Mouse (Mus musculus): ENCODE measurements around the gene Epb41. TPM values are rescaled to one million over a fixed set of nuclear protein-coding genes. Genes with fewer than 3 reads are reported as not detected.

The Epb41 gene
- polyA plus RNA-seq (2014; fragmentation: Nextera tagmentation; extraction: Ambion mirVana): 59.6 and 65.1 TPM in 2 replicates

- H3K4me1 ChIP-seq (replicated peaks; ENCODE audit: control insufficient read depth, insufficient read depth, low read length): peaks cover 12% of the 10 kb centered on the region; the same call in 1 of the 2 replicates
- H3K4me2 ChIP-seq (ENCODE audit: low read length): peak within 1 kb of the TSS; percentile 96
- H3K4me3 ChIP-seq (ENCODE audit: low read depth, low read length): peak within 1 kb of the TSS; percentile 76
- peak within 1 kb of the TSS; percentile 59 for H3K9ac ChIP-seq (ENCODE audit: low read length)
- no peaks in the 10 kb centered on the region for H3K27me3 ChIP-seq (replicated peaks; ENCODE audit: control insufficient read depth, insufficient read depth, low read length)
- H3K36me3 ChIP-seq (ENCODE audit: control insufficient read depth, insufficient read depth, low read length): no peaks in the 10 kb centered on the region
- H3K27ac ChIP-seq (ENCODE audit: low read depth): peak within 1 kb of the TSS; percentile 40
- ATAC-seq (replicated peaks; ENCODE audit: low FRiP score, low TSS enrichment, low read depth): peak; percentile 96
- WGBS: 2% methylated on average over 47 of the region's 47 CpGs
- no peaks in the 10 kb centered on the region for H3K9me3 ChIP-seq (ENCODE audit: control insufficient read depth, low read length)
- peak; percentile 100 for DNase-seq (ENCODE audit: low spot score)
Measured at GRCm38 (mm10) chr4:132074933-132075769, at the start of gene Epb41. Epb41 (minus strand) TSS chr4:132075321.

- no peak overlapping the region for H3K4me3 ChIP-seq (ENCODE audit: low read depth, low read length)
- 90% methylated on average over 1 of the region's 1 CpGs for WGBS
Measured at GRCm38 (mm10) chr4:132123166-132123565, 48.0 kb upstream of the Epb41 start.

GRCm38 (mm10) chr4:132121674-132122073, 46.6 kb upstream of the Epb41 start:
- Histone ChIP-seq H3K9ac (ENCODE audit: low read length) (no peak overlapping the region), H3K36me3 (ENCODE audit: control insufficient read depth, insufficient read depth, low read length) (no peaks in the 10 kb centered on the region), H3K4me3 (ENCODE audit: low read depth, low read length) (no peak overlapping the region), H3K27me3 (replicated peaks; ENCODE audit: control insufficient read depth, insufficient read depth, low read length) (no peaks in the 10 kb centered on the region), H3K9me3 (ENCODE audit: control insufficient read depth, low read length) (no peaks in the 10 kb centered on the region), H3K4me1 (replicated peaks; ENCODE audit: control insufficient read depth, insufficient read depth, low read length) (no peaks in the 10 kb centered on the region), H3K27ac (ENCODE audit: low read depth) (no peak overlapping the region), H3K4me2 (ENCODE audit: low read length) (no peak overlapping the region)
- WGBS: 85% methylated on average over 5 of the region's 5 CpGs
- DNase-seq (ENCODE audit: low spot score) (no peak), ATAC-seq (replicated peaks; ENCODE audit: low FRiP score, low TSS enrichment, low read depth) (no peak)

More at GRCm38 (mm10) chr4:132123166-132123565, 48.0 kb upstream of the Epb41 start:
- DNase-seq (ENCODE audit: low spot score): no peak
- Histone ChIP-seq H3K9me3 (ENCODE audit: control insufficient read depth, low read length) (no peaks in the 10 kb centered on the region), H3K4me1 (replicated peaks; ENCODE audit: control insufficient read depth, insufficient read depth, low read length) (no peaks in the 10 kb centered on the region), H3K27me3 (replicated peaks; ENCODE audit: control insufficient read depth, insufficient read depth, low read length) (no peaks in the 10 kb centered on the region), H3K27ac (ENCODE audit: low read depth) (no peak overlapping the region), H3K4me2 (ENCODE audit: low read length) (no peak overlapping the region), H3K36me3 (ENCODE audit: control insufficient read depth, insufficient read depth, low read length) (no peaks in the 10 kb centered on the region), H3K9ac (ENCODE audit: low read length) (no peak overlapping the region)
- no peak for ATAC-seq (replicated peaks; ENCODE audit: low FRiP score, low TSS enrichment, low read depth)

- H3K36me3 ChIP-seq (ENCODE audit: control insufficient read depth, insufficient read depth, low read length): no peaks in the 10 kb centered on the region
- no peak overlapping the region for H3K4me2 ChIP-seq (ENCODE audit: low read length)
- H3K9me3 ChIP-seq (ENCODE audit: control insufficient read depth, low read length): no peaks in the 10 kb centered on the region
- no peak overlapping the region for H3K4me3 ChIP-seq (ENCODE audit: low read depth, low read length)
- no peak overlapping the region for H3K9ac ChIP-seq (ENCODE audit: low read length)
- H3K27ac ChIP-seq (ENCODE audit: low read depth): no peak overlapping the region
- 47% methylated on average over 9 of the region's 9 CpGs for WGBS
- no peak for DNase-seq (ENCODE audit: low spot score)
- no peaks in the 10 kb centered on the region for H3K4me1 ChIP-seq (replicated peaks; ENCODE audit: control insufficient read depth, insufficient read depth, low read length)
- no peak for ATAC-seq (replicated peaks; ENCODE audit: low FRiP score, low TSS enrichment, low read depth)
- H3K27me3 ChIP-seq (replicated peaks; ENCODE audit: control insufficient read depth, insufficient read depth, low read length): no peaks in the 10 kb centered on the region
Measured at GRCm38 (mm10) chr4:132119566-132119965, 44.4 kb upstream of the Epb41 start.

GRCm38 (mm10) chr4:132116315-132116714, 41.2 kb upstream of the Epb41 start:
- no peaks in the 10 kb centered on the region for H3K4me1 ChIP-seq (replicated peaks; ENCODE audit: control insufficient read depth, insufficient read depth, low read length)

DNA sequence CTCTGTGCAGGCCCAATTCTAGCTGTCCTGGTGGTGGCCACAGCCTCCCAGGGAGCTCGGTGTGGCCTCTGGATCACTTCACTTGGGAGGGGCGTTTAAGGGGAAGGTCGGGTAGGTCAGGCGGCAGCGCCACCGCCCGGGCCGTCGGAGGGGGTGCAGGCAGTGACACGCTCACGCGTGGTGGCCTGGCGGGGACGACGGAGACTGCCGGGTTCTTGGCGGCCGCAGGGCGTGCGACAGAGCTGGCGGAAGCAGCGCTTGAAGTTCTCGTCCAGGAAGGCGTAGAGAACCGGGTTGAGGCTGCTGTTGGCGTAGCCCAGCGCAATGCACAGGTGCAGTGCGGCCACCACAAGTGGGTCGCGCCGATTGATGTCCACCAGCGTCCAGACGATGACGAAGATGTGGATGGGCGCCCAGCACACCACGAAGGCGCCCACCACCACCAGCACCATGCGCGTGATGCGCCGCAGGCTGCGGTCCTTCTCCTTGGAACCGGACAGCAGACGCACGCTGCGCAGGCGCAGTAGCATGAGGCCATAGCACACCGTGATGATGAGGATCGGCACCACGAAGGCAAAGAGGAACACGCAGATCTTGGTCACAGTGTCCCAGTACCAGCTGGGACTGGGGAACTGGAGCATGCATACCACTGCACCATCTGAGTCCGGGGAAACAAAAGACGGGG, 38.4 kb upstream of the Epb41 start:
- Histone ChIP-seq H3K36me3 (ENCODE audit: control insufficient read depth, insufficient read depth, low read length) (no peaks in the 10 kb centered on the region), H3K27me3 (replicated peaks; ENCODE audit: control insufficient read depth, insufficient read depth, low read length) (no peaks in the 10 kb centered on the region), H3K9me3 (ENCODE audit: control insufficient read depth, low read length) (no peaks in the 10 kb centered on the region), H3K4me3 (ENCODE audit: low read depth, low read length) (peak overlapping the region; percentile 18), H3K9ac (ENCODE audit: low read length) (no peak overlapping the region), H3K27ac (ENCODE audit: low read depth) (no peak overlapping the region), H3K4me1 (replicated peaks; ENCODE audit: control insufficient read depth, insufficient read depth, low read length) (no peaks in the 10 kb centered on the region), H3K4me2 (ENCODE audit: low read length) (peak overlapping the region; percentile 46)
- WGBS: 43% methylated on average over 53 of the region's 53 CpGs
- DNase-seq (ENCODE audit: low spot score) (no peak), ATAC-seq (replicated peaks; ENCODE audit: low FRiP score, low TSS enrichment, low read depth) (0 out of 2 replicates have a peak, but pooled peaks have one; percentile 12)

More at GRCm38 (mm10) chr4:132116315-132116714, 41.2 kb upstream of the Epb41 start:
- WGBS: 61% methylated on average over 4 of the region's 4 CpGs
- Histone ChIP-seq H3K36me3 (ENCODE audit: control insufficient read depth, insufficient read depth, low read length) (no peaks in the 10 kb centered on the region), H3K9me3 (ENCODE audit: control insufficient read depth, low read length) (no peaks in the 10 kb centered on the region), H3K9ac (ENCODE audit: low read length) (no peak overlapping the region), H3K4me2 (ENCODE audit: low read length) (no peak overlapping the region), H3K27me3 (replicated peaks; ENCODE audit: control insufficient read depth, insufficient read depth, low read length) (no peaks in the 10 kb centered on the region), H3K27ac (ENCODE audit: low read depth) (no peak overlapping the region), H3K4me3 (ENCODE audit: low read depth, low read length) (no peak overlapping the region)
- no peak for ATAC-seq (replicated peaks; ENCODE audit: low FRiP score, low TSS enrichment, low read depth)
- no peak for DNase-seq (ENCODE audit: low spot score)

DNA sequence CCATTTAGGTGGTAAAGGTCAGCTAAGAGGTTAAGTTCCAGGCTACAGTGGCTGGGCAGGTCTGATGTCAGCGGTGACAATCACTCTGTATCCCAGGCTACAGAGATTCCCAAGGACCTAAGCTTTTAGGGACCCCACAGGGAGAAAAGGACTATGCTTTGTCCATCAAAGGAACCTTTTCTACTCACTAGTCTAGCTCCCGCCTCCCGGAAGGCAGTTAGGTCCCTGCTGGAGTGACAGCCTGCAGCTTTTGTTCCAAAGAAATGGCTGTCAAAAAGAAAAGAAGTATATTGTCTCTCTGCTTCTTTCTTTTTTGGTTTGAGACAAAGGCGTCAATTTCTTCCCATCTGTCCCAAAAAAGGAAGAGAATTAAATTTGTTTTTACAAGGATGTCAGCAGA, 36.1 kb upstream of the Epb41 start:
- Histone ChIP-seq H3K27ac (ENCODE audit: low read depth) (no peak overlapping the region), H3K9ac (ENCODE audit: low read length) (no peak overlapping the region), H3K27me3 (replicated peaks; ENCODE audit: control insufficient read depth, insufficient read depth, low read length) (no peaks in the 10 kb centered on the region), H3K4me2 (ENCODE audit: low read length) (no peak overlapping the region), H3K36me3 (ENCODE audit: control insufficient read depth, insufficient read depth, low read length) (no peaks in the 10 kb centered on the region), H3K4me3 (ENCODE audit: low read depth, low read length) (no peak overlapping the region), H3K9me3 (ENCODE audit: control insufficient read depth, low read length) (no peaks in the 10 kb centered on the region), H3K4me1 (replicated peaks; ENCODE audit: control insufficient read depth, insufficient read depth, low read length) (no peaks in the 10 kb centered on the region)
- no peak for ATAC-seq (replicated peaks; ENCODE audit: low FRiP score, low TSS enrichment, low read depth)
- DNase-seq (ENCODE audit: low spot score): no peak
- WGBS: 82% methylated on average over 4 of the region's 4 CpGs

DNA sequence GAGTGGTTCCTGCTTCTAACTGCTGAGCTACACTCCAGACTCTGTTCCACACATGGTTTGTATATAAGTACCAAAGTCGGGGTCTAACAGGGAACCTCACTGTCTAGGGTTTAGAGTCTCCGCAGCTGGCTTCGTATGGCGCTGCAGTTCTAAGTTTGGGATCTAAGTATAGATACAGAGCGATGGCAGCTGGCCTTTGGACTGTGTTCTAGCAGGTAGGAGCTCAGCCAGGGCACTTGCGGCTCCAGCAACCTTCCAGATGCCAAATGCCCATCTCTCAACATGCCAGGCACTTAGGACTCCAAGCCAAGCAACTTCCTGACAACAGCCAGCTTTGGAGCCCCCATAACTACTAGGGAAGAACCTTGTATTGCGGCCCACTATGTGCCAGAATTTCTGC, 33.1 kb upstream of the Epb41 start:
- no peaks in the 10 kb centered on the region for H3K9me3 ChIP-seq (ENCODE audit: control insufficient read depth, low read length)
- H3K4me2 ChIP-seq (ENCODE audit: low read length): no peak overlapping the region
- H3K9ac ChIP-seq (ENCODE audit: low read length): no peak overlapping the region
- DNase-seq (ENCODE audit: low spot score) (no peak), ATAC-seq (replicated peaks; ENCODE audit: low FRiP score, low TSS enrichment, low read depth) (no peak)
- H3K27me3 ChIP-seq (replicated peaks; ENCODE audit: control insufficient read depth, insufficient read depth, low read length): no peaks in the 10 kb centered on the region
- H3K4me1 ChIP-seq (replicated peaks; ENCODE audit: control insufficient read depth, insufficient read depth, low read length): no peaks in the 10 kb centered on the region
- H3K27ac ChIP-seq (ENCODE audit: low read depth): no peak overlapping the region
- no peaks in the 10 kb centered on the region for H3K36me3 ChIP-seq (ENCODE audit: control insufficient read depth, insufficient read depth, low read length)
- no peak overlapping the region for H3K4me3 ChIP-seq (ENCODE audit: low read depth, low read length)
- 91% methylated on average over 7 of the region's 7 CpGs for WGBS
